Comparison of ENCODE assay signal across 11 mouse cellular contexts in genomic region chr10:17367430-17367829, GRCm38 (mm10).
A peak's percentile ranks its signal among the peaks of the same experiment; 100 is the strongest.
DNase-seq lines count a peak whose midpoint lies in the region; ATAC-seq and TF ChIP-seq lines count a peak whose summit lies in the region.
"Had no signal": no experiment of that assay in that cellular context is flagged by ENCODE, and none has a peak within 500 bp of the region (broad histone marks: within the 10 kb centered on the region; RNA-seq: fewer than 3 reads in every experiment).

No protein-coding gene starts in this region.

- no peak overlapping the region for H3K4me3 ChIP-seq in hindbrain, embryonic 11.5 days (ENCODE audit: low read depth, low read length)
- H3K4me3 ChIP-seq in hindbrain, embryonic 16.5 days (ENCODE audit: low read length) = no peak overlapping the region
- no peak overlapping the region for H3K4me3 ChIP-seq in CH12.LX (replicated peaks in 1 of 3; ENCODE audit: low read depth in 2 of 3, low read length in 2 of 3, poor library complexity in 1 of 3)
- no peak overlapping the region for H3K4me3 ChIP-seq in kidney, embryonic 14.5 days (ENCODE audit: low read length)
- H3K4me3 ChIP-seq: liver, embryonic 15.5 days had no signal

- H3K4me1 ChIP-seq in hindbrain, embryonic 11.5 days (replicated peaks; ENCODE audit: control insufficient read depth, insufficient read depth, low read length) = no peaks in the 10 kb centered on the region
- no peaks in the 10 kb centered on the region for H3K4me1 ChIP-seq in hindbrain, embryonic 16.5 days (ENCODE audit: control insufficient read depth, insufficient read depth, low read depth, low read length)
- peaks cover 0 to 5% of the 10 kb centered on the region in 2 experiments; a peak in 1 of 4 replicates for H3K4me1 ChIP-seq in CH12.LX (ENCODE audit: control insufficient read depth in 1 of 2, insufficient read depth in 2 of 2)
- no peaks in the 10 kb centered on the region; the same call in 1 of the 2 replicates for H3K4me1 ChIP-seq in kidney, embryonic 14.5 days (ENCODE audit: control insufficient read depth, insufficient read depth, low read length)
- H3K4me1 ChIP-seq: liver, embryonic 15.5 days had no signal

- TF ChIP-seq POLR2A in CH12.LX (IDR thresholded peaks at IDR 0.05; ENCODE audit: low read depth, low read length) = no peak

- H3K9ac ChIP-seq in hindbrain, embryonic 11.5 days (ENCODE audit: low read depth, low read length) = no peak overlapping the region
- no peak overlapping the region for H3K9ac ChIP-seq in hindbrain, embryonic 16.5 days (ENCODE audit: low read depth, low read length)
- H3K9ac ChIP-seq in CH12.LX (ENCODE audit: insufficient read depth, low read depth) = no peak overlapping the region
- no peak overlapping the region for H3K9ac ChIP-seq in kidney, embryonic 14.5 days (ENCODE audit: low read depth, low read length)
- H3K9ac ChIP-seq: liver, embryonic 15.5 days had no signal

- no peak overlapping the region for H3K4me2 ChIP-seq in hindbrain, embryonic 11.5 days (replicated peaks; ENCODE audit: low read depth, low read length)
- no peak overlapping the region for H3K4me2 ChIP-seq in hindbrain, embryonic 16.5 days (ENCODE audit: low read length)
- no peak overlapping the region for H3K4me2 ChIP-seq in CH12.LX (ENCODE audit: insufficient read depth, low read depth, poor library complexity, severe bottlenecking)
- H3K4me2 ChIP-seq in kidney, embryonic 14.5 days (replicated peaks; ENCODE audit: low read depth, low read length) = no peak overlapping the region
- H3K4me2 ChIP-seq: liver, embryonic 15.5 days had no signal

- H3K9me3 ChIP-seq in hindbrain, embryonic 11.5 days (ENCODE audit: control insufficient read depth, low read length) = no peaks in the 10 kb centered on the region
- H3K9me3 ChIP-seq in hindbrain, embryonic 16.5 days (ENCODE audit: control insufficient read depth, low read length) = no peaks in the 10 kb centered on the region
- H3K9me3 ChIP-seq in CH12.LX (replicated peaks; ENCODE audit: low read length) = no peaks in the 10 kb centered on the region
- H3K9me3 ChIP-seq in kidney, embryonic 14.5 days (ENCODE audit: control insufficient read depth, low read length) = no peaks in the 10 kb centered on the region
- H3K9me3 ChIP-seq: liver, embryonic 15.5 days had no signal

- TF ChIP-seq RAD21 in CH12.LX (IDR thresholded peaks at IDR 0.05; ENCODE audit: low read depth, low read length) = no peak

- in situ Hi-C loops in CH12.LX (cut with MboI; ENCODE audit: low pct_ligation_motif_present, low pct_unique_long_range_greater_than_20kb, low sequenced_read_pairs) = no loop called here

- no peak for TF ChIP-seq CTCF in CH12.LX (conservative IDR thresholded peaks at IDR 0.05 in 1 of 2, IDR thresholded peaks at IDR 0.05 in 1 of 2; ENCODE audit: low read depth in 2 of 2, low read length in 2 of 2)

- H3K27me3 ChIP-seq in hindbrain, embryonic 11.5 days (ENCODE audit: control insufficient read depth, insufficient read depth, low read length) = no peaks in the 10 kb centered on the region
- H3K27me3 ChIP-seq in hindbrain, embryonic 16.5 days (replicated peaks; ENCODE audit: control insufficient read depth, insufficient read depth, low read length) = no peaks in the 10 kb centered on the region
- no peaks in the 10 kb centered on the region for H3K27me3 ChIP-seq in CH12.LX (replicated peaks)
- no peaks in the 10 kb centered on the region for H3K27me3 ChIP-seq in kidney, embryonic 14.5 days (ENCODE audit: control insufficient read depth, insufficient read depth, low read length)
- H3K27me3 ChIP-seq: liver, embryonic 15.5 days; Patski had no signal

- peak; percentile 49 for DNase-seq in embryo, embryonic 10.5 days (ENCODE audit: low spot score)
- no peak for DNase-seq in embryo, embryonic 9.5 days (ENCODE audit: extremely low spot score)
- DNase-seq in hindbrain, embryonic 11.5 days (ENCODE audit: low spot score) = peak; percentile 23
- no peak for DNase-seq in CH12.LX (ENCODE audit: extremely low read depth)
- no peak for DNase-seq in adrenal gland, adult 8-10 months
- no peak for DNase-seq in urinary bladder, adult 2 months (ENCODE audit: low spot score)
- DNase-seq: thymus, postnatal 4 days had no signal

- TF ChIP-seq EP300 in CH12.LX (IDR thresholded peaks at IDR 0.05; ENCODE audit: low read length) = no peak

- H3K27ac ChIP-seq in hindbrain, embryonic 11.5 days (ENCODE audit: low read depth, low read length) = no peak overlapping the region
- H3K27ac ChIP-seq in hindbrain, embryonic 16.5 days (ENCODE audit: low read depth, low read length) = no peak overlapping the region
- no peak overlapping the region for H3K27ac ChIP-seq in CH12.LX (ENCODE audit: insufficient read depth, low read depth)
- no peak overlapping the region for H3K27ac ChIP-seq in kidney, embryonic 14.5 days (ENCODE audit: low read depth, low read length)
- H3K27ac ChIP-seq: liver, embryonic 15.5 days had no signal

- dilution Hi-C loops in CH12.LX (cut with MboI; ENCODE audit: extremely low pct_ligation_motif_present, extremely low pct_unique_long_range_greater_than_20kb, low sequenced_read_pairs) = no loop called here

- no peaks in the 10 kb centered on the region for H3K36me3 ChIP-seq in hindbrain, embryonic 11.5 days (ENCODE audit: control insufficient read depth, insufficient read depth, low read length)
- no peaks in the 10 kb centered on the region for H3K36me3 ChIP-seq in hindbrain, embryonic 16.5 days (ENCODE audit: control insufficient read depth, insufficient read depth, low read length)
- no peaks in the 10 kb centered on the region for H3K36me3 ChIP-seq in CH12.LX (replicated peaks in 1 of 2; ENCODE audit: control insufficient read depth in 1 of 2, insufficient read depth in 1 of 2, low read length in 1 of 2)
- no peaks in the 10 kb centered on the region for H3K36me3 ChIP-seq in kidney, embryonic 14.5 days (ENCODE audit: control insufficient read depth, insufficient read depth, low read length)
- H3K36me3 ChIP-seq: liver, embryonic 15.5 days had no signal

- ATAC-seq in hindbrain, embryonic 11.5 days (ENCODE audit: low FRiP score) = peak; percentile 69; the same call in 1 of the 2 replicates
- no peak for ATAC-seq in hindbrain, embryonic 16.5 days
- ATAC-seq in kidney, embryonic 14.5 days (ENCODE audit: low FRiP score, low TSS enrichment) = 0 out of 2 replicates have a peak, but pooled peaks have one; percentile 22
- ATAC-seq: Patski had no signal

- no peaks in the 10 kb centered on the region for H3K79me2 ChIP-seq in CH12.LX (replicated peaks; ENCODE audit: control insufficient read depth, extremely low read depth, insufficient read depth, poor library complexity, severe bottlenecking)

TF ChIP-seq in CH12.LX, 34 proteins besides CTCF, POLR2A, EP300 and RAD21:
- TF ChIP-seq CHD2 (IDR thresholded peaks at IDR 0.05; ENCODE audit: low read length) (no peak), ZMIZ1 (IDR thresholded peaks at IDR 0.05; ENCODE audit: low read depth, low read length) (no peak), BHLHE40 (IDR thresholded peaks at IDR 0.05; ENCODE audit: low read depth, low read length) (0 out of 2 replicates have a peak, but pooled peaks have one; percentile 19)

Comparison
In these comparisons a context has a peak if more than half of its experiments do, and no peak if none do; other contexts are left out.
1. DNase-seq: peak in embryo, embryonic 10.5 days (single experiment) and hindbrain, embryonic 11.5 days (single experiment); none in embryo, embryonic 9.5 days (single experiment), CH12.LX (single experiment), adrenal gland, adult 8-10 months (single experiment) and urinary bladder, adult 2 months (single experiment).